Mouse (Mus musculus) gastrocnemius, postnatal 25 days (tissue): ENCODE measurements at regions not wholly inside any gene's neighbourhood (a gene's known extent, or its start where the extent isn't known, plus 50 kb on each side); places are given as distances from the start of the nearest gene placed in this dataset.
A peak's percentile ranks its signal among the peaks of the same experiment; 100 is the strongest.

Experiments
- DNase-seq: peaks from one replicate; pipeline ENCODE4 v3.0.0; 2022

DNA sequence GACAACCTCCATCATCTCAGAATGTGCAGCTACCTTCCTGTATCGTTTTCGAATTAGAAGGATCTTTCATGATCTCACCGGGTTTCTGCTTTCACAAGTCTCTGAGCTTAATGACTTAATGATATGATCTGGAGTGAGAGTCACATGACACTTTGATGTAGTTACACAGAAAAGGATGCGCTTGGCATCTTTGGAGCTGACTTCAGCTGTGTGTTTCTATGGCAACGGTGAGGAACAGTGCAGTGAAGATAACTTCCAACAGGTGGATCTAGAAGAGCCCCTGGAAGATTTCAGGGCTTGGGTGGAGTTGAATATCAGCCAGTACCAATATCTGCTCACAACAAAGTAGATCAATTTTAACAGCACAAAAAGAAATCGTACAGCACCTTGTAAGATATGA lies 449.1 kb upstream of the Adamts9 start:
- DNase-seq: no peak

DNA sequence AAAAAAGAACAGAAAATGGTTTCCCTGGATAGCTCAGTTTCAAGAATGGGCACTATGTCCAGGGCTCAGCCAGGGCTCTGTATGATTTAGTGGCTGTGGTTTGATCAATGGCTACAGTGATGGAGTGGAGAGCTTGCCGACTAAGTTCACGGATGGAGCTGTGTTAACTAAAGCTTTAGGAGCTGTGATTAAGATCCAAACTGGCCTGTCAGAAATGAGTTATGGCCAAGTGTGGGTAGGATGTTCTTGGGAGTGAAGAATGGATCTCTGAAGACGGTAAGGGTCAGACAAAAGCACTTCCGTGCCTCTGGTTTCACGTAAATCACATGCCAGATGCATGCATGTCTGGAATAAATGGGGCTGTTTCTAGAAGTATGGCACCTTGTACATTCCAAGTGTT lies 447.9 kb upstream of the Adamts9 start:
- no peak for DNase-seq

DNA sequence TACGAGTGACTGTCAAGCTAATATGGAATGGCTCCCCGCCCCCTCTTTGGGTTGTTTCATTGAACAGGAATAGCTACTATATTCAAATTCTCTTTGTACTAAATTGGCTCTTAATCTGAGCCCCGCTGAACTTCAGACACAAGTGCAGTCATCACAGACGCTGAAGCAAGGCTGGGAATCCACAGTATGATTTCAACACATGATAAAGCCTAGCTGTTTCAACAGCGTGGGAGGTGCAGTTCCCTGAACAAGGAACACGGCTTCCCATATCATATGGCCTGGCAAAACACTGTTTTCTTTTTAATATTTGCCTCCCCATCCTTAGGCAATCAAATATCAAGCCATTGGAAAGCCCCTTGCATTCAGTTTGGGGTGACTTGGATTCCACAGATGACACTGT lies 428.0 kb upstream of the Adamts9 start:
- DNase-seq: no peak

DNA sequence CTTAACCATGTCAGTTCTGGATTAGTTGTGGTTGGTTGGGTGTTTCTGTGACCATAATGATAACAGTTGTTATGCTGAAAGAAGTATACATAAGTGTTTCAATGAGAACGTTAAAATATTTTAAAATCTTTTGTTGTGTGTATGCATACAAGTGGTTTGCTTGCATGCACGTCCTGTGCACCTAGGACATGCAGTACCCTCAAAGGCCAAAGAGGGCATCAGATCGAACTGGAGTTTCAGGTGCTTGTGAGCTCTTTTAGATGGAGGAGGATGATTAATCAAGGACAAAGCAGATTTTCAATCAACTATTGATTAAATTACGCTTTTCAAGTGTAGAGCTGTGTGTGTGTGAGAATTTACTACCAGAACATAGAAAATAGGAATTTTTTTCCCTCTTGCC lies 420.6 kb upstream of the Adamts9 start:
- no peak for DNase-seq

DNA sequence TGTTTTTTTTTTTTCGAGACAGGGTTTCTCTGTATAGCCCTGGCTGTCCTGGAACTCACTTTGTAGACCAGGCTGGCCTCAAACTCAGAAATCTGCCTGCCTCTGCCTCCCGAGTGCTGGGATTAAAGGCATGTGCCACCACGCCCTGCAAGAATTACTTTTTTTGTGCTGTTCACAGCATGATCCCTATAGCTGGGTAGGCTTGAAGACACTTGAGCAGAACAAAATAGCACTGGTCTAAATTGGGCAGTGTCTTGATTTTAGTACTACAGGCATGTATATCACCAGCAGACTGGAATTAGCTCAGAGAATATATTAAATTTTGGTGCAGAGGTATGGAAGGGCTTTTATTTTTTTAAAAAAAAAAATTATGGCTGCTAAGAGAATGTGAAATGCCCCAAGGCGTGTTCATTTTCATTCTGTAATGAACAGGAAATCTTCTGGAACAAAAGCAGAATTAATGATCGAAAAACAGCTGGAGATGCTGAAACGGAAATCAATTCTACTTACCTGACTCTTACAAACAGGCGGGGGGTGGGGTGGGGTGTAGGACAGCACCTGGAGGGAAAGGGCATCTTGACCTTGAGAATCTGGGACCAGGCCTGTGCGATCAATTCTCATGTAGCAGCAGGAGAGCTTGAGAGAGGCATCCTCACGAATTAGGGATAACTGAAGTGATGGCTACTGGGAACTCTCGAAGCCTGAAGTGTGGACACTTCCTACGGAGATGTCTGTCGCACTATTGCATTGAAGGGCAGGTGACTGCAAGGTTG lies 410.2 kb upstream of the Adamts9 start:
- no peak for DNase-seq

DNA sequence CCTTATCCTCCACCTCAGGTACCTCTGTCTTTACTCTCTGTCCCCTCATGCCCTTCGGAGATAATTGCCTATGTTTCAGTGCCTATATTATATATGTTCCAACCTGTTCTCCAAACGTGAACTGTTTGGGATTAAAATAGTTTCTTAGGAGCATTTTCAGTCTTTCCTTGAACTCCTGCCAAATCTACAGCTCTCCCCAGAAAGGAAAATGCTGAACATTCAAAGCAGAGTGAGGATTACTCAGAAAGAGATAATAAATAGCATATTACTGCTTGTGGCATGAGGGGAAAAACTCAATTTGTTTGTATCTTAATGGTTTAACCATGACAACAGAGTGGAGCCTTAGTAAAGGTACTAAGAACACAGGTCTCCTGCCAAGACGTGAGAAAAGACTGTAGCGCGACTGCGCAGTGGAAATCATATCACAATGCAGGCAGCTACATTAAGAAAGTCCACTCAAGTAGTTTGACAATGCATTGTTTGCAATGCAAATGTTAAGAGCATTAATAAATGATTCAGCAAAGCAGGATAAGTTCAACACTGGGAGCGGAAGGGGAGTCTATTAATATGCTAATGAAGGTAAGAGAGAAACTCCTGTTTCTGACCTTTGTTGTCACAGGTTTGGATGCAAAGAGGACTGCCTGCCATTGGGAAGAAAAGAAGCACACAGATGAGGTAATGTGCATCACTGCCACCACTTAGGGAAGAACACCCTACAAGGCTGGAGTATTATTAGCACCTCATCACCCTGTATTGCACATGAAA lies 406.8 kb upstream of the Adamts9 start:
- no peak for DNase-seq

DNA sequence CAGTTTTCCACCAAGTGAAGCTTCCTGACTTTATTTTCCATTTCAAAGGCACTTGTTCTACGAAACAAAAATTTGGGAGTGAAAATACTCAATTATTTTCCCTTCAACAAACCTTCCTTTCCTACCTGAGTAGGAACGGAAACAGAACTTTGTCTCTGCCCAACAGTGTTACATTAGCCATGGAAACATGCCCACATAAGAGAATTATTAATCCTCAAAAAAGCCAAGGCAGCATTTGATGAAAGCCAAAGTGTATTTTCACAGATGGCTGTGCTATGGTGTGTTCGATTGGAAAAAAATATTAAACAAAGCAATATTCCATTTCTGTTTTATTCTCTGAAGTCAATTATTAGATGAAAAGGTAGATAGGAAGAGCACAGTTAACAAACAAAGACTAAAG lies 404.8 kb upstream of the Adamts9 start:
- no peak for DNase-seq

DNA sequence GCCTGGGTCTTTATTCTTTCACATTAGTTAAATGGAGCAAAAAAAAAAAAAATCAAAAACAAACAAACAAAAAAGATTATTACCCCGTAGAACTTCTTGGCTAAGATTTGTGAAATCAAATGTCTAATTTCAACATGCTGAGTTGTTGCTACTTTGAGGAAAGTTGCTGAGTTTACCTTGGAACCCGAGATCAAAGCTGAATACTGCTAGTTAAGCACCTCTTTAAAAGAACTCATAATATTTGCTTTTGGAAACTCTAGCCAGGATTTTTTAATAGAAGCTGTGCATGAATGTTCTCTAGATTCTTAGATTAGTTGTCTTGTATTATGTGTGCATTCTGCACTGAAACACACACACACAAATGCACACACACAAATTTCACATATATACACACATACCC lies 385.4 kb upstream of the Adamts9 start:
- DNase-seq: no peak

DNA sequence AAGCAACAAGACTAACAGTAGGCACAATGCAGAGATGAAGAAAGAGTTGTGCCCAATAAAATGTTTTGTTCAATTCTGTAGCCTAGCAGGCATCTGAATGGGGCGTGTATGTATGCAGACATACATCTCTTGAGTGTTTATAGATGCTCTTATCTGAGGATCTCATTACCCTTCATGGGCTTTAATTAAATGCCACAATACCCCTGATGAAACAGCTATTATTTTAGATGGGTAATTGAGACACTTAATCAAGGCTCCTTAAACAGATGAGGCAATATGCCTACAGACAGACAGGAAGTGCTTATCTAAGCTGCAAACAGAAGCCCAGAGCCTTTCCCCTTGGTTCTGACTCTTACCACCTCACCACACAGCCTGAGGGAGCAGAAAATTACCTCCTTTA lies 384.6 kb upstream of the Adamts9 start:
- DNase-seq: no peak

DNA sequence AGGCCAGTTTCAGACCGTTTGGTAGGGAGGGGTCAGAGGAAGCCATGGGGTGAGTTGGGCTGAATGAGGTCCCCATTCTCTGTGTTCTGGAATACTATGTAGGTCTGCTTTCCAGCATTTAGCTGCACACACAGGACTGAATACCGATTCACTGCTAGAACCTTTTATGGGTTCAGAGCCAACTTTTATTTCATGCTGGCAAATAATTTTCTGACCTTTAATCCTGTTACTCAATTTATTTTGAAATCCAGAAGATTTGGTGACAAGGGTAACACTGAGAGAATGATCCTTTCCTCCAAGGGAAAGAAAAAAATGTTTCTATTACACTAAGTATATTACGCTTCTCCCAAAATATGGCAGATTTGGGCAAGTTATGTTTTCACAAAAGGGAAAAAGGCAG lies 380.6 kb upstream of the Adamts9 start:
- no peak for DNase-seq

DNA sequence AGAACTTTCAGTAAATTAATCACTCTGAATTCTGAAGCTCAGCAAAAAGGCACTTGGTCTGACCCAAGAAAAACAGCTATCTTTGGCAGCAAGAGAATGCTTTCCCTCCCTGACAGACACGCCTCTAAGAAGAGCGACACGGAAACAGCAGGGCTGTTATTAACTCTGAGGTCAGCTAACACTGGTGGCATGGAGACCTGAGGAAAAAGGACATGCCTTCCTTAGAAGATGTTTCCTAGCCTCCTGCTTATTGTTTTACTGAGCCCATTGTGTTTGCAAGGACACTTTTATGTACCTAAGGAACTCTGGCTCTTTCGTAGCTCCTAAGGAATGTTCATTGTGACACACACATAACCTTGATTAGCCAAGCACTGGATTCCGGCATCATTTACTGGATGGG lies 371.3 kb upstream of the Adamts9 start:
- DNase-seq: no peak

DNA sequence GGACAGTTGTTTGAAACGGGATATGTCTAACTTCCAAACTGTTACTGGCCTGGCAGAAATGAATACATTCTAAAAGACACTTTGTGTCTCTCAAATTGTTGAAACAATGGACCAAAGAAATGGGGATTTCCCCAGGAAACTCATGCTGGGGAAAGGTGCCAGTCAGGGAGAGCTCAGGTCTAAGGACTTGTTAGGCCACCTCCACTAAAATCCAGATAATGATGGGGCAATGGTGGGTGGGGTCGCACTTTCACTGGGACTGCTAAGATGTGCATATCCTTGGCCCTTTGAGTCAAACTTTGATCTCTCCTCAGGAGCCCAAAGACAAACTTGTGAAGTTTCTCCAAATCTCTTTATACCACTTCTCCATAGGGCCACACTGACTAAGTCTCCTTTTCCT lies 361.9 kb upstream of the Adamts9 start:
- no peak for DNase-seq

DNA sequence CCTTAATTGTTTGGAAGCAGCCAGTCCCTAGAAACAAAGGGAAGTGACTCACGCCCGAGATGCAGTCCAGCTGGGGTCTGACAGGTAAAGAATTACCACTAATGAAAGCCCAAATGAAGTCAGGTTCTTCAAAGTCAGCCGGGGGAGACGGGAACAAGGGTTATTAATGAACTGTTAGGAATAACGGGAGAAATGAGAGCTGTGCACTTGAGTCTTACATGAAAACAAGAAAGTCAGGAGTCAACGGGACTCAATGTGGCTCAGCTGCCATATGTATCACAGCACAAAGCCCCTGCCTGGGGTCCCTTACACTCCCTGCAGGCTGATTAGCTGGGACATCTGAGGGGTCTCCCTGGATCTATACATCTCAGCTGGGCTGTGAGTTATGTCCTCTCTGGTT lies 354.7 kb upstream of the Adamts9 start:
- no peak for DNase-seq

DNA sequence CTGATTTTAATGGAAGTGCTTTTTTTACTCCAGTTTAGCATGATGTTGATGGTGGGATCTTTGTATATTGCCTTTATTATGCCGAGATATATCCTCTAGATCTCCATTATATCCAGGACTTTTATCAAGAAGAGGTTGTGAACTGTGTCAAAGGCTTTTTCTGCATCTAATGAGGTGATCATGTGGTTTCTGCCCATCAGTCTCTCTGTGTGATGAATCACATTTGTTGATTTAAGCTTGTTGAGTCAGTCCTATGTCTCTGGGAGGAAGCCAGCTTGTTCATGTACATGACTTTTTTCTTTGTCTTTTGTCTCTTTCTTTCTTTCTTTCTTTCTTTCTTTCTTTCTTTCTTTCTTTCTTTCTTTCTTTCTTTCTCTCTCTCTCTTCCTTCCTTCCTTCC lies 348.4 kb upstream of the Adamts9 start:
- no peak for DNase-seq

DNA sequence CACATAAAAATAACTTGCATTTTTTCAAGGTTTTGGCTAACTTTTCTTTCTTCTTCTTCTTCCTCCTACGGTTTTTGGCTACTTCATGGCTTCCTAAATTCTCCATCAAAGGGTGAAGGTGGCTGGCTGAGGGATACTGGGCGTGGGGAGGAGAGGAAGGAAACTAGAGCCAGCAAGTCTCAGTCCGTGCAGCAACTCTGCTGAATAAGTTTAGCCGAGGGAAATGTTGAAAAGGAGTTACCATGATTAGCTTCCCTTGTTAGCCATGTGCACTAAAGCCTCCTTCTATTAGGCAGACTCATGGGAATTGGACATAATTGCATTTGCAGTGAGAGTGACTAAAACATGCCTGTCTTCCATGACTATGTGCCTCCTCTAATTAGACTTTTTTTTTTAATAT lies 345.1 kb upstream of the Adamts9 start:
- peak; percentile 9 for DNase-seq

DNA sequence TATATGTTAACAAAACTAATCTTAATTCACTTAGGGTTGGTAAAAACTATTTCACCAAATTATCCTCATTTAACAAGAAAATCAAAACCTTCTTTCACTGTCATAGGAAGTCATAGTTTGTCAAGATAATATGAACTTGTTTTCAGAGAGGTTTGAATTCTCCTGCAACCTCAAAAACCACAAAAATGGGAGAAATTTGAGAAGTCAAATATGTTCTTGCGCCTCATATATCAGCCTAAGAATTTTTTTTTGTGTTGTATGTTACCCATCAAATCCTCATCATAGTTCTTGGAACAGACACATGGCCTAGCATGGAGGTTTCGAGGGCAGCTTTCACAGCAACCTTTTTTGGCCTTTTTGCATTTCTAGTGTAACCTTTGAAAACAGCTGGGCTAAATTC lies 342.5 kb upstream of the Adamts9 start:
- DNase-seq: no peak

DNA sequence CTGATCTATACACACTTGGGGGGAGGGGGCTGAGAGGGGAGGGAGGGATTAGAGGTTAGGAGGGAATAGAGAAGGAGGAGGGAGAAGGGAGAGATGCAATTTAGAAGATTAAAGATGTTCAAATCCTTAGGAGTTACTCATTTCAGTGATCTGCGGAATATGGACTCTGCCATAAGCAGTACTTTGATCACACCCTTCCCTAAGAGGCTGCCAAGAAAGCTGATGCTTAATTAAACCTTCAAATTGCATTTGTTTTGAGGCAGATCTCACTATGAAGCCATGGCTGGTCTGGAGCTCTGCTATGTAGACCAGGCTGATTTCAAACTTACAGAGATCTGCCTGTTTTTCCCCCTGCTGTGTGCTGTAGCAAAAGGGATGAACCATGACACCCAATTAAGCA lies 338.2 kb upstream of the Adamts9 start:
- no peak for DNase-seq

DNA sequence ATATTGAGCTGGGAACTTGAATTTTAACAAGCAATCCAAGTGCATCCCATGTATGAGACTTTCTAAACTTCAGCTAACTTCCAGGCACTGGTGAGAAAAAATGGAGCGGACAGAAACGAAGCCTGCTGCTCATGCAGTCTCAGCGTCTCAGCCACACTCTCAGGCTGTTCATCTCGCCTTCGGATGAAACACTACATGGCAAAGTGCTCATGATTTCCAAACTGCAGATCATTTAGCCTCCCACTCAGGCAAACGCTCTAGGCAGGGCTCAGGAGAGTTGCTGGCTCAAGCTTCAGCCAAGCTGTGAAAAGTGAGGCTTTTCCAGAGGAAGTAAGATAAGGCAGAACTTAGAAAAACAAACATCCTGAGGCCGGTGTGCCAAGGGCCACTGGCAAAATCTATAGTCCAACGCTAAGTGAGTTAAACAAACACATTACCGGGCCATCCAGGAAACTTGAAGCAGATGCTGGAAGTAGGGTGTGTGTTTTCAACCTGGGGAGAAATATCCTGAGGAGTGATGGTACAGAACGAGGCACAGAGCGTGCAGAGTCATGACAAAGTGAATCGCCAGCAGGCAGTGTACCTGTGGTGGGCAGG lies 330.7 kb upstream of the Adamts9 start:
- peak; percentile 27 for DNase-seq

DNA sequence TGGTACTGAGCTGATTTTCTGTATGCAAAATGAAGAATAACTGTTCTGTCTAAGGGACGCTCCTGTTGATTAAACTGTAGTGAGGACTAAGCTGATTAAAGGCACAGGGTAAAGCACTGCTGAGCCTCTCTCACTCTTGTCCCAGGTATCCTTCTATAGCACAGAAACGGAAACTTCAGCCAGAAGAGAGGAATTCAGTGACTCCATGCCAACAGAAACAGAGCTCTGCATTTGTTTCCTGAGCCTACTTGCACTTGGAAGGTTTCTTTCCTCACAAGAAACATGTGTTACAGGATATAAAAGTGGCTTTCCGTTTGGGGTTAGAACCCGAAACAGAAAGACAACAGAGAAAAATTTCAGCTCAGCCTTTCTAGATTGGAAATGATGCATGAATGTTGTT lies 328.9 kb upstream of the Adamts9 start:
- no peak for DNase-seq

DNA sequence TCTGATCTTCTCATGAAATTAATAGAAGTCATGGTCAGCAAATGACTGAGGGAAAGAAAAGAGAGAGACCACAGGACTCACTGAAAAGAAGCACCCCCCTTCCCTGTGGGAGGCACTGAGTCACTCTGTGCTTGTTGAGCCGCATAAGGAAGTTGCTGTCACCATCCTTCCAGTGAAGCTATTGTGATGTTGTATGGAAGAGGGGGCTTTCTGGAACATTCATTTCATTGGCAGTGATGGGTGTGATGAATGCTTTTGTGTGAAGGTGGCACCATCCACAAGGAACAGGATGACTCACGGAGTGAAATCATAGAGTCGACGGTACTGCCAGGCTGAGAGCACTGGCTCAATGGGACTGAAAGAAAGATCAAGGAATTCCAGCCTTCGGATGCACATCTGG lies 323.5 kb upstream of the Adamts9 start:
- no peak for DNase-seq

DNA sequence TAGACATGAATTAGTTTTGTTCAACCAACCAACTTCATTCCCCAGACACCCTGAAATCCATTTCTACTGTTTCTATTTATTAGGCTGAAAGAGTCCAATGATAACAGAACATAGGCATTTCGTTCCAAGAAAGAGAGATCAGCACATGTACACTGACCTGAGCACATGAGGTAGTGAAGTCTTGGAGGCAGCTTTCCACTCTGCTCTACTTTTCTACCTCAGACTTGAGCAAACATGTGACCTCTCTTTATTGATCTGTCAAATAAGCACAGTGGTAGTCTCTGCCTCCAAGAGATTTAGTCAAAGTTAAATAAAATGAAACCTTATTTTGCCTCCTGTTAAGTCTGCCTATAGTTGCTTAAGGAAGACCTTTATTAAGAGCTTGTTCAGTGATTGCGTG lies 321.9 kb upstream of the Adamts9 start:
- DNase-seq: no peak

DNA sequence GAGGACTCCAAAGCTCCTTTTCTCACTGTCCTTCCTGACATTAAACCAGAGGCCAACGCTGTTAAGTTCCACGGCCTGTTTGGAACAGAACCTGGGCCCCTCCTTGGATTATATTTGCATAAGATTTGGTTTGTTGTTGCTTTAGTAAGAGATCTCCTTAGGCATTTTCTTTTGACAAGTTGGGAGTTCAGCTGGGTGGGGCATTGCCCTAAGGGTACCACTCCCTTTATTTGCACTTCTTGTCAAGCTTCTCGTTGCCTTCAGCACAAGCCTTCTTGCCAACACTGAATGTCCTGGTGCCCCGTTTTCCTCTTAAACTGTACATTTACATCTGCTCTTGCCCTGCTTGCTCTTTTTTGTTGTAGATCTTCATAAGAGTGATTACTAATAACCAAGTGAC lies 317.5 kb upstream of the Adamts9 start:
- no peak for DNase-seq

DNA sequence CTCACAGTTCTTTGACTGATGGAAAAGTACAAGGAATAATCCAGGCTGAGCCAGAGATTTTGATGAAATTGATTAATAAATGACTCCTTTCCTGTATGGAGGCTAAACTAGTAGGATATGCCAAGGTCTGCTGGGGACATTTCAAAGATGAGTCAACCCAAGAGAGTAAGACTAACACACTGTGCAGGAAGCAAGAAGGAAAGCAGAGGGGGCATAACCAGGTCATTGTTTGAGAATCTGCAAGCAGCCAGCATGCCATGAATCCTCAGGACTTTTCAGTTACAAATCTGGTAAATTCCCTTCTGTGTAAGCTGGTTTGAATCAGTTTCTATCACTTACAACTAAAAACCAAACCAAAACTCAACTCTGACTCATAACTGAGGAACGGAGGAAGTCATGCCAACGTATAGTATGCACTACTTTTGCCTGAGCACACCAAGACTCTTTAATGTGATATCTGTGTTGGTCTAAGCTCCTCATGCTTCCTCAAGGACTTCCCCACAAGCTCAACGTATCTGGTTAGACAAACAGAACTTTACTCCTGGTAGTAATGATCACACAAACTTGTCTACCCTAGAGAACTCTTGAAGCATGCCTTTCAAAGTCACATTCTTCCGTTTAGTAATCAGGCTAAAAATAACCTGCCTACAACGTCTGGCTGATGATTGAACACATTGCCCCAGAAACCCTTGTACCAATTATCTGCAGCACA lies 314.0 kb upstream of the Adamts9 start:
- DNase-seq: no peak
